Mouse (Mus musculus) liver (tissue): ENCODE data around the gene Olfr573-ps1.
A peak's percentile ranks its signal among the peaks of the same experiment; 100 is the strongest.

Source experiments
- DNase-seq: peaks from one replicate; pipeline ENCODE4 v3.0.0-alpha.2; 2020; ENCODE audit warnings: mixed read lengths

Olfr573-ps1 gene

DNA sequence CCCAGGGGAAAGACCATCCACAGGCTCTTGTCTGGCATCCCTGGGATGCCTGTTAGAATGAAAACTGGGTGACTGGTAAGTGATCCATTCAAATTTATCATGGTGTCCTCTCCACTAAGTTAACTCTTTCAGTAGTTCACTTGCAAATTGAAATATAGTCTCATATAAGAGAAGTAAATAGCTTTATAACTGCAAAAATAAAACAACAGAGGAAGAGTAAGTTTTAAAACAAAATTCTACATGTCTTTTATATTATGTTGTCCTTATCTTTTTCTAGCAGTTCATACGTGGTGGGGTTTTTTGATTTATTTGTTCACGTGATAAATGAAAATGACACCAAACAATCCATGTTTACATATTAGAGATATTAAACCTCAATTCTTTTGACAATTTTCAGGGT is at the start of gene Olfr573-ps1:
Olfr573-ps1 (minus strand) TSS at position 101 of the 400 bp plus-strand sequence.
- DNase-seq = no peak

DNA sequence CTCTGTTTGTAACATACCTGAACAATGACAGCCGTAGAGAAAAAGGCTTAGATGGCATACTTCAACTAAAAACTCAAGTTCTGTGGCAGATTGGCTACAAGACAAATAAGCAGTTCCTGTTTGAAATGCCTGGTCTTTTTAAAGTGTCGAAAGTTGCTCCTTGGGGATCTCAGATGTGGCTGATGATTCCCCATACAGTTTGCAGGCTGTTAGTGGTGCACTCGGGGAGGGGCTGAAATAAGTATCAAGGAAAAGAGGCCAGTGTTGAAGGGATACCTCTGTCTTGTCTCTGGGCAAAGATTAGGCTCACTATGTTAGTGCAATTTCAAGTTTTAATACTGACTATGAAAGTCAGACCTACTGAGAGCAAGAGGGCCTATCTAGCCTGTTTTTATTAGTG is 46.8 kb upstream of the Olfr573-ps1 start, which contains the start of gene Olfr578:
Olfr578 (minus strand) TSS at position 101 of the 400 bp plus-strand sequence.
- DNase-seq = no peak

DNA sequence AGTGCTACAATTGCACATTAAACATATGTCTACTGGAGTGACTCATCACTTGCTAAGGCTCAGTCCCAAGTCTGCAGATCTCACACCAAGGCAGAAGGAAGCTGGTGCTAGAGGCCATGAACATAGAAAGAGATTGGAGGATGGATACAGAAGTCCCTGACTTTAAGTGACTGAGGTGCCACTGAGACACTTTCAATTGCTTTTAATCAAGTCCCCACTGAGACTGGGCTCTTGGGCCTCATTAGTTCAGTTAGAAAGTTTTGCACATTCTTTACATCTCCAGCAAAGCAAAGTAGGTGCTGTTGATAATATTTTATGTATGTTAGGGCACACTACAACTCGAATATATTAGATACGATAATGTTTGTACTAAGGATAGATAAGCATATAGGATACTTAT is 33.5 kb upstream of the Olfr573-ps1 start, which contains the start of gene Olfr577:
Olfr577 (minus strand) TSS at position 101 of the 400 bp plus-strand sequence.
- DNase-seq = no peak

DNA sequence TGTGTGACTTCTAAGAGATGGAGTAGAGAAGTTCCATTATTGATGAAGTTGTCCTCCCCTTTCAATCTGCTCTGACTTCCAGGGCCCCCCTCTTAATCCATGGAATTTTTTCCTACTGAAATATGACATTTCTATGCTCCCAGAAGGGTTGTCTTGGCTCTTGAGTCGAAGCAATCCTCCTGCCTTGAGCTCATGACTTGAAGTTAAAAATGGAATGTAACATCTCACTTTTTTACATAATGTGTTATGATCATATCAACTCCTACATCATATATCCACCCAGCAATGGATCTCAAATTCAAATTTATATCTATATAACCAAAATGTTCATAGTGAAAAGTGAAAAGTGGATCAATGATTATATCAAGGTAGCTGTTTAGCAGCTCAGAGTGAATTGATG is 32.0 kb upstream of the Olfr573-ps1 start:
- DNase-seq = no peak

DNA sequence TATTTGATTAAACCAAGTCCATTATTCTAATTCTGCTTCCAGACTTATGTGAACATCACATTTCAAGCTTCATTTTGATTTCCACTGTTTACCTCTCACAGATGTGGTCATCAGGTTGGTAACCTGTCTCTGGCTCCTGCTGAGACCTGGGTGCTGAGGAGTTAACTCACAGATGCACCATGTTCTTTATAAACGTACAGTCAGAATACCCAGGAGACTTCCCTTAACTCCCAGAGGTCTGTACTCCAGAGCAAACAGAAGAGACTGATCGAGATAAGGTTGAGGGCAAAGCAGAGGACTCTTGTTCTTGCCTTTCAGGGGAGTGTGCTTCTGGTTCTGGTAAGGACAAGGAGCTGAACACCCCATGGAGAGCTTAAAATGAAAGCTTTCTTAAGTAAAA is 20.0 kb upstream of the Olfr573-ps1 start, which contains the start of gene Olfr576:
Olfr576 (plus strand) TSS at position 301 of the 400 bp plus-strand sequence.
- no peak for DNase-seq

DNA sequence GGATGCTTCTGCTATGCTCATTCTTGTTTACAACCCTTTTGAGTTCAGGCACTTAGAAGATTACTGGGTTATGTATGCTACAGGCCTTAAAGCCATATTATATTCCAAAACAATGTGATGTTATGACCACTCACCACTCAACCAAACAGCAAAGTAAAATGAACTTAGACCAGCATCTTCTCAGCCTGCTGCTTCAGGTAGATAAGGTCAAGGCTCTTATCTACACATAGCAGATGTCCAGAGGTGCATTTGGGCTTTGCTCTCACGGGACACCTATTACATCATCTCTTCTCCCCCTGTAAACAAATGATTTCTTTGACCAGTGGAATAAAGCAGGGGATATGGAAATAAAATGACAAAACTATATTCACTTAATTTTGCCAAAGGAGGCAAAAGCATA is 16.2 kb upstream of the Olfr573-ps1 start, which contains the start of gene Olfr575:
Olfr575 (minus strand) TSS at position 183 of the 400 bp plus-strand sequence.
- peak; percentile 33 for DNase-seq

DNA sequence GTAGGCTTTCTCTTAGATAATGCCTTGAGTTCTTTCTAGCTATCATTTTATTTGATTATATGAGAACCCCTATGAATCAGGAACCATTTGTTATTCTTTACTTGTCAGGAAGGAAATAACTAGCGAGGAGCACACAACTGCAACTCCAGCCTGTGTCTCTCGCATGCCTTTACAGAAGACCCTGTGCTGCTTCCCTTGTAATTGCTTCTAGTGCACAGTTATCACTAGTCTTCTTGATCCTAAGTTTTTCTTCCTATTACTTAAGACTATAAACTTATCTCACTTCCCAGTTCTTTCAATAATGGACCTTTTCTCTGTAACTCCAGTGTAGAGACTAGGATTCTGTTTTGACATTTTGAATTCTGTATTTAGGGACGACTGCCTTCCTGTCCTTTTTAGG is 15.8 kb upstream of the Olfr573-ps1 start:
- no peak for DNase-seq

DNA sequence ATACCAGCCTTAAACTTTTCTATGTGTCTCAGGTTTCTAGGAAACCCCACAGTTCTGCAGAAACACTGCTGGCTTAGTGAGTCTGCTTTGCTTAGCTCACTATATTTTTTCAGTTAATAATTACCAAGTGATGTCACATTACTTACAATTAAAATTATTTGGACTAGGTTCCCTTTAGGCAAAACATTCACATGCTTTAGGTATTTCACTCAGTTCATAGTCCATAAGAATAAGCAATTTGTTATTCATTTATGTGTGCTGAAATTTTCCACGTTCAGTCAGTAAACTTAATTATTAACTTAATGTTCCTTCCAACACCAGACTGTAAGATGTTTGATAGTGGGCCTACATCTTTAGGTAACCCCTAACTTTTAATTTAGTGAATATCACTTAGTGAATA is 8.4 kb upstream of the Olfr573-ps1 start:
- no peak for DNase-seq

DNA sequence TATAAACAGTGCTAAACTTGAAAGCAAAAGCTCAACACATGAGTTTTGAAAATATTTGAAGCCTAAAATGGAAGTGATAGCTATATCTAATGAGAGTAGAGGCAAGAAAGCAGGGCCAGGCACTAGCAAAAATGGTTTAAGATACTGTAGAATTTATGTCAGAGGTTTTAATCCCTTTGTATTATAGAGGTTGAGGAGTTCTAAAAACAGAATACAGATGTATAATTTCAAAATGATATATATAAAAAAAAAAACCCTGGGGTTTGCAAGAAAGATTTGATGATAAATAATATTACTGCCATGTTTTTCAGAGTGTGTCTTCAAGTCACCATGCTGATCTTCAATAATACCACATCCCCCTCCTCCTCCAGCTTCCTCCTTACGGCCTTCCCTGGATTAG is 5.8 kb upstream of the Olfr573-ps1 start, which contains the start of gene Olfr574:
Olfr574 (plus strand) TSS at position 301 of the 400 bp plus-strand sequence.
- no peak for DNase-seq

DNA sequence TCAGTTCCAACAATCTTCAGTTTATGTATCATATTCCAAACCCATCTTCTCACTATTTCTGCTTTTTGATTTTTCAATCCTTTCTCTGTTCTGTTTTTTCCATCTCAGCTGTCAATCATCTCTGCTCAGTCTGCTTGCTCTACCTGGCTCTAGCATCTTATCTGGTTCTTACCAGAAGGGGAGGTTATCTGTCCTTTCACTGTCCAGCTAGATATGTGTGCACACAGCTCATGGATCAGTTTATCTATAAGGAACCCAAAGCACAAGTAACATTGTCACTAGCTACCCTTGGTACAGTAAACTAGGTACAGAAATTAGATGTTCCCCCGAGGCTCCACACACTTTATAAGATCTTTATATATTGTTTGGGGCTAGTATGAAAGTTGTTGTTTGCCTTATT is 1.0 kb upstream of the Olfr573-ps1 start:
- no peak for DNase-seq

DNA sequence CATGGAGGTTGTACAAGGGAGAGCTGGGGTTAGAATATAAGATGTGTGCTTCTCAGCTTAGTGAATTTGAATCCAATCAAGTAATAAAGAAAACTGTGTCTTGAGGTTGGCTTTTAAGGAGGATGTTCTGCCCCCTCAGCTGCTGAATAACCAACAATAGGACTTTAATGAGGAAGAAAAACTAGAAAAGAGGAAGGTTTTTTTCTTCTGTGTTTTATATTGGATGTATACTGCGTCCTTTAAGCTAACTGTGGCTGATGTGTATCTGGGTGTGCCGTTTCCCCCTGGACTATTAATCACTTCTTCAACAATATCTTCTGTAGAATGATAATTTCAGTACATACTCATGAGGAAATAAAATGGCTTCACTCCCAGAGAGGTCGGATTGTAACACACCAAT is 15.3 kb downstream of the Olfr573-ps1 start:
- no peak for DNase-seq

DNA sequence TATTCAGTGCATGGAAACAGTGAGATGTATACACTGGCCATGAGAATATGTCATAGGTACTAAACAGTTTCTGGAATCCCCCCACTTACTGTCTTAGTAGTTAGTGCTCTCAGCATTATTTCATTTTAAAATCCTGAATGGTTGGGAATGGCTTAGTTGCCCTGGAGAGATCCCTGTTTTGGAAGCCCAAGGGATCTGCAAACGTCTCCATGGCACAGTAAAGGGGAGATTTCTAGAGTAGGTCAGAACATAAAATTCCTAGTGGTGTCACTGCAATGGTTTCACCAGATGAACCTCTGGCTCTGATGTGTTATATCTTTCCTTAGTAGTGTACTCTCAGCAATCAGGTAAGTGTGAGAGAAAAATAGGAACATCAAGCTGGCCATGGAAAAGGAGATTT is 18.3 kb downstream of the Olfr573-ps1 start, which contains the start of gene Olfr572:
Olfr572 (plus strand) TSS at position 301 of the 400 bp plus-strand sequence.
- DNase-seq = no peak

DNA sequence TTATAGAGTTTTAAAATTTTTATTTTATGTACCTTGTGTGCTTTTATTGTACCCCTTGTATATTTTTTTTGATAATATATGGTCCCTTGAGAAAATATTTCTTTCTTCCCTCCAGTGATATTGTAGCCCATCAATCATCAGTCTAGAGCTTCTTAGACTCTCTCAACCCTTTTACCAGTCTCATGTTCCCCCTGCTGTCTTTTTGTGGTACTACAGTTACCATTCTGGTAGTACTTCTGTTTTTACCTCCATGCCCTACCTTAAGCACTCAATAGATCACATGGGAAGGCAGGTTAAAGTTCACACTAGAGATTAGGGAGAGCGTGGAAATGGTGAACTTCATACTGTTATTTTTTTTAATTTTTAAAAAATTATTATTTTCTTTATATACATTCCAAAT is 22.7 kb downstream of the Olfr573-ps1 start:
- no peak for DNase-seq

DNA sequence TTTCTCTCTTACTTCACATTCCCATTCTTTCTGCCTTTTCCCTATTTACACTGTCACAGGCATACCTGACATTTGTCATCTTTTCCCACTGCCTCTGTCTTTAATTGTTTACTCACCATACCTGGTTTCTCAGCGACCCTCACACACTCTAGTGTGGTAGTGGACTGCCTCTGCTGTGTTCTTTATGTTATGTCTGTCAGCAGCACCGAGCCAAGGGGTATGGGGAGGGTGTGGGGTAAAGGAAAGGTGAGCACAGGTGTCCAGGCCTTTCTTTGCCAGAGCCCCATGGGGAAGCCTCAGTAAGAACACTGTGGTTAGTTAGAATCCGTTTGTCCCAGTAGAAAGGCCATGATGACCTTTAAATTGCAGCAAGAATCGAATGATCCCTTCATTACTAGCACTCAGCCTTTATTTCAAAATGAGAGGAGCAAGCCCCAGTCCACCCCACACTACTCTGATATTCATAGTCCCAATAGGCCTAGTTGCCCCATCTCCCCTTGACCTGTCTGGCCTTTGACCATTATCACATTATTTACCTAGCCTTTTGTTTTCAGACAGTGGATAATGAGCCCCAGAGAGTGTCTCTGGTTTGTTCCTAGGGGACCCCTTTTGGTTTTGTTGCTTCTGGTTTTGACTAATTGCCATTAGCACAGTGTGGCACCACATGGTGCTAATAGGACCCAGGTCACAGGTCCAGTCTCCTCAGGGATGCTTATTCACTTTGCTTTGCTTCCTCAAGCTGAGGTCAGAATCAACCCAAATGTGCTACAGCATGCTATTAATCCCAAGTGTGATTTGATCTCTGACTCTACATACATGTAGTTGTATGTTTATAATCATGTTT is 25.1 kb downstream of the Olfr573-ps1 start, which contains the start of gene Olfr571:
Olfr571 (minus strand) TSS at position 505 of the 844 bp plus-strand sequence.
- DNase-seq = no peak

DNA sequence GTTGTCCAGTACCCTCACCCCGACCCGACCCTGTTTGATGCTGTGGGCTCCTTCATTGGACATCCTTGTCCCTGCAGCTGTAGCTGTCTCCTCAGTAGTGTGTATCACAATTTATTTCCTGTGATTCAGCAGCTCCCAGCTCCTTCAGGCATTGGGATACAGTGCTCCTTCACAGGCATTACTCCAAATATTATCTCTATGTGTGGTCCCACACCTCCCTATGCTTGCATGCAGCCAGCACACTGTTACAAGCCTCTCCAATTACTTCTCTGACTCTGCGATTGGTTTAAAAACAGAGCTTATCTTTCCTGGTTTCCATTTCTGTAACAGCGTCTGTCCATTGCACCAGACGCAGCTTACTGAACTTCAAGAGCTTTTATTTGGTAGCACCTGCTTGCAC is 26.0 kb downstream of the Olfr573-ps1 start:
- DNase-seq = no peak

DNA sequence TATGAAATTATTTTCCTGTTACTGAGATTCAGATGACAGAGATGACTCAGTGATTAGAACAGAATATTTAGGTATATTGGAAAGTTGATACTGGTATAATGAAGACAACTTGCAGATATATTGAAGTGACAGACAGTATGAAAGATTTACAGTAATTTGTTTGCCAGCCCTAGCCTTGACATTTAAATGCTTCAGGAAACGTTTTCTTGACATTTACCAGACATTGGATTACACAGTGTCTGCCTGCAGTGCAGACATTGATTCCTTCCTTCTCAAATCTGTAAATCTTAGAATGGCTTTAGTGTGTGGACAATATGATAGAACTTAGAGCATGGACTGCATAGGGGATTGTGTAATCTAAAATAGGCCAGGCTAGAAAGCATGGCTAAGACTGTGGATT is 27.1 kb downstream of the Olfr573-ps1 start:
- DNase-seq = no peak
